Mouse (Mus musculus): Measurements from ENCODE around the gene Irf7.

The Irf7 gene

DNA sequence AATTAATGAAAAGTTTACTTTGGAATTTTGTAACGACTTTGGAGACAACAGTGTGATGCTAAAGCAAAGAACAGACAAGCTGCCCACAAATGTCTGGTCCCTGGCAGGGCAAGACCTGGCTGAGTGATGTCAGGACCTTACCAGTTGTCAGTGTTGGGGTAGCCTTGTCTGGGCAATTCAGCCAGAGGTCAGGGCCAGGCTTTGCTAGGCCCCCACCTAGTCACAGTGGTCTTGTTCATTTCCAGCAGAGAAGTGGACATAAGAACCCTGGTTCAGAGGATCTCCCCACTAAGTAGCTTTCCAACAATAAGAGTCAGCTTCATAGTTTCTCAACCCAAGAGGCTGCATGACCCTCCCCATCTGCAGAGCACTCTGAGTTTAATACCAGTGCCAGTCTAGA, 45.9 kb downstream of the Irf7 start:
- DNase-seq (ENCODE audit: low spot score in 2 of 2), result no peak

DNA sequence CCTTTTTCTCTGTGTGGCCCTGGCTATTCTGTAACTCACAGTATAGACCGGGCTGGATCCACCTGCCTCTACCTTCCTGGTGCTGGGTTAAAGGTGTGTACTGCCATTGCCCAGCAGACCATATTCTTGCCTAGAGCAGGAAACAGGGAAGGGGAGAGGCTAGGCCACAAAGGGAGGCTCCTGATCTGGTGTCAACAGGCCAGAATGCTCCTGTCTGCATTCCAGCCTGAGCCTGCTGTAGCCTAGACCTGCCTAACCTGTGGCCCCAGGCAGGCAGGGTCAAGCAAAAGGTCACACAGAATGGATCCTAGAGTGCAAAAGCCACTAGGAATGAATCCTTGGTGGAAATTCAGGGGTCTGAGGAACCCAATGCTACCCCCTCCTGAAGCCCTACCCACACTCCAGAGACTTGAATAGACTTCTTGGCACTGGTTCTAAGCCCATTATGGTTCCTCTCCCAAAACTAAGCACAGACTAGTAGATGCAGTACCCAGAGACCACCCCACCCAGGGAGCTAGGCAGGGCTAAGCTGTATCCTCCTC, 46.7 kb downstream of the Irf7 start:
- no peak for DNase-seq (ENCODE audit: low spot score in 2 of 2)

DNA sequence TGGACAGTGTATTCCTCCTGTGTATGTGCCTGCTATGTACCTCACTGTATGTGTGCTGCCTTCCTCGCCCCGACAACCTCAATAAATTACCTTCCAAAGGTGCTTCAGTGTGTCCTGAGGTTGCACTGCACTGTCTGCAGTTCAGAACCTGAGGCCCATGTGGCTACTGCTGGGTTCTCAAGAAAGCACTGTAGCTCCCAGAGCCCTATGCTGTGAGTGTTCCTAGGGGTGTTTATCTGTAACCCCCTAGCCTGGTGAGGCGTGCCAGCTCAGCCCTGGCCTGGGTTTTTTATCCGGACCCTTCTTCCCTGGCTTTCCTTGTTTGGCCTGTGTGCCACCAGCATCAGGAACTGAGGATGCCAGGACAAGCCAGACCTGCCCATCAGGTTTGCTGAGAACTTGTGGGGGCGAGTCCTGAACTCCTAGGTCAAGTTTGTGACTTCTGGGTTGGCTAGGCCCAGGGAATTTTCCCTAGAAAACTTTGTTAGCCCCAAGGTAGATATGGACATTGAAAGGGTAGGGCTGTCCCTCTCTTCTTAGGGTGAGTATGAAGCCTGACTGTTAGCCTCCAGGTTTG, 47.6 kb downstream of the Irf7 start:
- DNase-seq (ENCODE audit: low spot score in 2 of 2), result no peak

DNA sequence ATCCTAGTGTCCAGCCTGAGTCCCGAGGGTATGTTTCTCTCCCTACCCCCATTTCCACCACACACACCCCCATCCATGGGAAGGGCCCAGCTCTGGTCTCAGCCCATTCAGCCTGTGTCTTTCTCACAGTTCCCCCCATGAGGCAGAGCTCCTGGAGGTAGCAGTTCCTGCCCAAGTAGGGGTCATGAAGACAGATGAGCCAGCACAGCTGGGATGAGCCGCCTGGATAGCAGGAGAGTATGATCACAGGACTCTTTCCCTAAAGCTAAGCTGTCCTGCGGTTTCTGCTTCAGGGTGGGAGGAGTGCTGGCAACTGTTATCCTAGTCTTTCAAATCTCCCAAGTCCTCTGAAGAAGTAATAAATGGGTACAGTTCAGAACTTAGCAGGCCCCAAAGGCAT, 48.1 kb downstream of the Irf7 start:
- no peak for DNase-seq (ENCODE audit: low spot score in 2 of 2)

GRCm38 (mm10) chr7:141217343-141218013, 48.8 kb downstream of the Irf7 start:
- no peak for DNase-seq (ENCODE audit: low spot score in 2 of 2)

DNA sequence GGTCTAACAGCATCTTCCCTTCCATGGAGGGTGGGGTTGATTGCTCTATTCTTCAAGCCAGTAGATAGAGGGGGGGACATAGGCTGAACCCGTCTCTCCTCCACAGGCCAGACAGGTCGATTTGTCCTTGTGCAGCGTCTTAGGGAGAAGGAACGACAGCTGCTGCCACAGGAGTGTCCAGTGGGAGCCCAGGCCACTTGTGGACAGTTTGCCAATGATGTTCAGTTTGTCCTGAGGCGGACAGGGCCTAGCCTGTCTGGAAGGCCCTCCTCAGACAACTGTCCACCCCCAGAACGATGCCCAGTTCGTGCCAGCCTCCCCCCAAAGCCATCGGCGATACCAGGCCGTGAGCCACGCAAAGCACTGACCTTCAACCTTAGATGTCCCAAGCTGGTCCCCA, 49.4 kb downstream of the Irf7 start:
- DNase-seq (ENCODE audit: low spot score in 2 of 2), result no peak

GRCm38 (mm10) chr7:141215880-141216733, 50.2 kb downstream of the Irf7 start:
- no peak for DNase-seq (ENCODE audit: low spot score in 2 of 2)

DNA sequence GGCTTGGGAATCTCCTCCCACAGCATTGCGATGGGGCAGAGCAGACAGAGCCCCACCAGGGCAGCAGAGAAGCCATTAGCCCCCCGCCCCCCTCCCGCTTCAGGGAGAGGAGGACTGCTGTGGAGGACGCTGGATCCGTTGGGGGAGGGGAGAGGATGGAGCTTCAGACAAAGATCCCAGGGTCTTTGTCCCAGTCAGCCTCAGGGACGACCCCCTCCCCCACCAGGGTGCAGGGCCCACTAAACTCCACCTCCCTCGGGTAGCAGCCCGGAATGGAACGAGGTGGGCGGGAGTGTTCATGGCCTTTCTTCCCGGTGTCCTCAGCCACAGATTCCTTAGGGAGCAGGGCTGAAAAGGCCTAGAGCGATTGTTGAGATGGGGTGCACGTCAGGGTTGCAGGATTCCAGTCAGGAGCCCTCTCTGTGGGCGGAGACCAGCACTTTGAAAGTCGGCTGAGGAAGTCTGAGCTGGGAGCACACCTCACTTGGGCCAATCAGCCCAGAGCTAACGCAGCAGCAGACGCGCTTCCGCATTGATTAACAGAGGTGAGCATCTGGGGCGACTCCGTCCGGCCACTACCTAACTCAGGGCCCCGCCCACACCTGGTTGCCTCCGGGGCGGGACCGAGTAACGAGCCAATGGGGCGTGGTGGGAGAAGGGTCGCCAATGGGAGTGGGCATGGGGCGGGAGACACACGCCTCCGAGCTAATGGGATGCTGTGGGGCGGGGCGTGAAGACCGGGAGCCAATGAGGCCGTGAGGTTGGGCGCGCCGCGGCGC, 51.0 kb downstream of the Irf7 start, which contains the start of gene Rassf7:
Gene Rassf7, plus strand, starts transcription at position 760 of the 779 bp plus-strand sequence.
- DNase-seq (ENCODE audit: low spot score in 2 of 2), result peak; percentile 78 to 80

GRCm38 (mm10) chr7:141214310-141214709, 52.0 kb downstream of the Irf7 start:
- no peak for DNase-seq (ENCODE audit: low spot score in 2 of 2)

- no peak for DNase-seq (ENCODE audit: low spot score in 2 of 2)
Observed at GRCm38 (mm10) chr7:141213605-141214235, 52.6 kb downstream of the Irf7 start, which contains the start of gene Lmntd2. Gene Lmntd2, minus strand, starts transcription at chr7:141214080.

DNA sequence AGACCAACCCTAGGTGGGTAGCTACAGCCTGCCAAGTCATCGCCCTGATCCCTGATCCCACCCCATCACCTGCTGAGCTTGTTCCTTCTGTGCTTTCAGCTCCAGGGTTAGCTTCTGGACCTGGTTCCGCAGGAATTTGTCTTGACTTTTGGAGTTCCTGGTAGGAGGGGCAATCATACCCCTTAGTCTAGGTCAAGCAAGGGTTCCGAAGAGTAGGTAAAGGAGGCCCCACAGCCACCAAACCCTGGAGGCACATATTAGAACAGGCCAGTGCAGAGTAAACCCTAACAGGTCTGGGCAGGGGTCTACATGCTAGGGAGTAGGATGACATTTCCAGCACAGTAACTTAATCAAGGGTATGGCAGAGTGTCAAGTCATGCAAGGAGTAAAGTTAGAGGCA, 53.1 kb downstream of the Irf7 start:
- no peak for DNase-seq (ENCODE audit: low spot score in 2 of 2)

Data from frontal cortex, postnatal 10 days (tissue).